Mouse (Mus musculus) heart, adult 2 months (tissue): ENCODE results near the gene Itga9.

Experiments
- CTCF ChIP-seq: fragments of 200-600 bp; IDR thresholded peaks from 2 replicates; pipeline ENCODE4 v1.8.1; 2022; ENCODE audit warnings: antibody characterized with exemption, mild to moderate bottlenecking, moderate library complexity
- POLR2A ChIP-seq: fragments of 200-500 bp; IDR thresholded peaks from 2 replicates; pipeline ENCODE4 v1.6.1; 2011; ENCODE audit warnings: mild to moderate bottlenecking, low read depth, low read length, control low read depth; ENCODE audit not compliant: insufficient read depth

DNA sequence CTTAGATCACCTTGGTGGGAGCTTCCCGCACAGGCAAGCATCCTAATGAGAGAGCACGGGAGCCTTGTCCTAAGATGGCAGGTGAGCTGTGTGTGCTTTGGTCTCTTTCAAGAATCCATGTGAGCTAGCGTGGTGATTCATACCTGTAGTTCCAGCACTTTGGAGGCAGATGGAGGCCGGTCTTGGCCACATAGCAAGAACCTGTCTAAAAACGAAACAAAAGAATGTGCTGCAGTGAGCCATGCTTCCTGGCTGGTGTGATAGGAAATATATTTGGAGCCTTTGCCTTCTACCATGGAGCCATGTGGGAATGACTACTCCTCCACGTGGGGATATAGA is 275.4 kb downstream of the Itga9 start:
- TF ChIP-seq POLR2A (no peak), CTCF (no peak)
